Mouse (Mus musculus) forebrain, embryonic 10.5 days (tissue): ENCODE measurements at regions not wholly inside any gene's neighbourhood (a gene's known extent, or its start where the extent isn't known, plus 50 kb on each side); places are given as distances from the start of the nearest gene placed in this dataset.

Source experiments
- DNase-seq: peaks from one replicate; pipeline ENCODE4 v3.0.0-alpha.2; 2017; ENCODE audit warnings: low spot score; ENCODE audit errors: extremely low spot score
- H3K27ac ChIP-seq: fragments of 300-500 bp; sonication (generic); 2 replicates; pipeline ENCODE4 v1.5.1; 2016; ENCODE audit warnings: mild to moderate bottlenecking
- H3K27me3 ChIP-seq: fragments of 300-500 bp; sonication (generic); 2 replicates; pipeline ENCODE4 v1.6.1; 2016; ENCODE audit warnings: mild to moderate bottlenecking; ENCODE audit not compliant: poor library complexity, severe bottlenecking
- H3K36me3 ChIP-seq: fragments of 300-500 bp; sonication (generic); replicated peaks from 2 replicates; pipeline ENCODE4 v1.6.1; 2016; ENCODE audit warnings: mild to moderate bottlenecking, moderate library complexity
- H3K4me1 ChIP-seq: fragments of 300-500 bp; sonication (generic); 2 replicates; pipeline ENCODE4 v1.6.1; 2016
- H3K4me3 ChIP-seq: fragments of 300-500 bp; sonication (generic); 2 replicates; pipeline ENCODE4 v1.5.1; 2016; ENCODE audit warnings: mild to moderate bottlenecking, moderate library complexity
- H3K9me3 ChIP-seq: fragments of 300-500 bp; sonication (generic); 2 replicates; pipeline ENCODE4 v1.6.1; 2016; ENCODE audit warnings: mild to moderate bottlenecking, moderate library complexity
- WGBS: fragments of 180-500 bp; shearing (Covaris S2); methylation state at CpG from one replicate; pipeline ENCODE4 v1.1.7; 2016; 5-methylcytosine and 5-hydroxymethylcytosine counted together

DNA sequence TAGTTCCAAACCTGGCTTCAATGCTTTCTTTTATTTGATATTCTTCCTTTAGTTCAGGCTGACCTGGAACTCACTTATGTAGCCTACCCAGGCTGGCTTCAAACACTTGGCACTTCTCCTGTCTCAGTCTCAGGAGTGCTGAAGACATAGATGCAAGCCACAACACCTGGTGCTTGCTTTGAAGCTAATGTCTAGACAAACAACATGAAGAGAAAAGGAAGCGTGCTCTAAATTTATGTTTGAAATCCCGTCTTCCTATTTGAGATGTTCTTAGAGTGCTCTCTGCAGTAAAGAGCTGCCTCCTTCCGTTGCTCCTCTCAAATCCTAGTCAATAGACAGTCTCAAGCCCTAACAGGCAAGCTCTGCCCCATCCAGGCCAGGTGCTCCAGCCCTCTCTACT, 68.5 kb downstream of the Enc1 start:
- 88% methylated on average over 3 of the region's 3 CpGs for WGBS

DNA sequence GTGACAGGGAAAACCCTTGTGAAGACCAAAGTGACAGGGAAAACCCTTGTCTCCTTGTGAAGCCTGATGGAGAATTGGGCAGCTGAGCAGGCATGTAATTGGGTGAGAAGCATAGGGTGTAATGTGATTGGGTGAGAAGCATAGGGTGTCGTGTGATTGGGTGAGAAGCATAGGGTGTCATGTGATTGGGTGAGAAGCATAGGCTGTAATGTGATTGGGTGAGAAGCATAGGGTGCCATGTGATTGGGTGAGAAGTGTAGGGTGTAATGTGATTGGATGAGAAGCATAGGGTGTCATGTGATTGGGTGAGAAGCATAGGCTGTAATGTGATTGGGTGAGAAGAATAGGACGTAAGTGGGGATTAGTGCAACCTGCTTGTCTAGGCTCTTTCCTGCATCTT, 67.5 kb downstream of the Enc1 start:
- H3K27ac ChIP-seq = no peak overlapping the region
- no peaks in the 10 kb centered on the region for H3K36me3 ChIP-seq
- no peaks in the 10 kb centered on the region for H3K9me3 ChIP-seq
- peaks cover 42% of the 10 kb centered on the region for H3K4me1 ChIP-seq
- H3K4me3 ChIP-seq = no peak overlapping the region
- 89% methylated on average over 2 of the region's 2 CpGs for WGBS
- peaks cover 29% of the 10 kb centered on the region for H3K27me3 ChIP-seq
- no peak for DNase-seq

More for the DNA sequence above, 68.5 kb downstream of the Enc1 start:
- Histone ChIP-seq H3K36me3 (no peaks in the 10 kb centered on the region), H3K4me1 (peaks cover 43% of the 10 kb centered on the region), H3K27ac (peak overlapping the region; percentile 63; the same call in 1 of the 2 replicates), H3K9me3 (no peaks in the 10 kb centered on the region), H3K4me3 (no peak overlapping the region), H3K27me3 (peaks cover 29% of the 10 kb centered on the region)
- DNase-seq = no peak
